Mouse (Mus musculus) left cerebral cortex, postnatal 14 days (tissue): ENCODE results near the gene Rbms3. TPM values are rescaled to one million over a fixed set of nuclear protein-coding genes. Genes with fewer than 3 reads are reported as not detected.

ENCODE experiments used
- DNase-seq, 2 experiments: peaks; one replicate each; pipeline ENCODE4 v3.0.0; 2021 to 2022; ENCODE audit warnings: low spot score in 2 of 2, mixed read lengths in 1 of 2
- intact Hi-C: fragments of 180-260 bp; cut with DNase I; formaldehyde crosslinking; loops from one replicate; pipeline ENCODE4 v1.15.1; 2025
- total RNA-seq, 2 experiments: library from RNA; stranded (reverse); gene quantifications; 2 replicates each; pipeline ENCODE4 v1.2.3; 2021

The Rbms3 gene
- total RNA-seq, 2 experiments from 2014 or later: 12.9 to 14.4 TPM

DNA sequence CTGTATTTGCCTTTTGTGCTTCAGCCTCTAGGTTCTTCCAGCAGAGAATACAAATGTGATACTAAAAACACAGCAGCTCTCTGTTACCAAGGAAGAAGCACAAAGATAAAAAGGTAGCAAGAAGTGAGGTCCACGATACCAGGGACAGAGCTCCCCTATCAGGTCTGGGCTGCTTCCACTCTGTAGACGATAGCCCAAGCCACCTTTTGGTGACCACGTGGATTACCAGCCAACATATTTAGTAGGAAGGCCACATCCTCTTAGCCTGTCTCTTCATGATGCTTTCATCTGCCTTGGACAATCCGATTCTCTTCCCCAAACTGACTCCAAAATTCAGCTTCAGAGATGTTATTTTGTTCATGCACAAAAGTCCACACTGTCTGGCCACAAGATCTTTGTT is 601.1 kb downstream of the Rbms3 start:
- intact Hi-C loops: no loop called here
- DNase-seq: no peak

DNA sequence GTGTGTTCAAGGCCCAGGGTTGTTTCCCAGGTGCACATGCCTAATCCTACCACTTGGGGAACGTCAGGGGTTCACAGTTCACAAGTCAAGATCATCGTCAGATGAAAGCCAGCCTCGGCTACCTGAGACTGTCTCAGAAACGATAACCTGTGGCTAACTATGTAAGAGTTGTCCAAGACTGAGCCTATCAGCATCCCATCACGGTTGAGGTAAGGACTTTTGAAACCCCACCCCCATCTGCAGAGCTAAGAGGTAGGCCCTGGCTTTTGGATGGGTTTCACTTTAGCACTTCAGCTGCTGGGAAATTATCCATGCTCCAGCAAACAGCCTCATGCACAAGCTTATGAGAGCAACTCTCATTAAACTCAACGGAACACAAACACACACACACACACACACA is 607.6 kb downstream of the Rbms3 start:
- intact Hi-C loops: no loop called here
- DNase-seq: no peak

DNA sequence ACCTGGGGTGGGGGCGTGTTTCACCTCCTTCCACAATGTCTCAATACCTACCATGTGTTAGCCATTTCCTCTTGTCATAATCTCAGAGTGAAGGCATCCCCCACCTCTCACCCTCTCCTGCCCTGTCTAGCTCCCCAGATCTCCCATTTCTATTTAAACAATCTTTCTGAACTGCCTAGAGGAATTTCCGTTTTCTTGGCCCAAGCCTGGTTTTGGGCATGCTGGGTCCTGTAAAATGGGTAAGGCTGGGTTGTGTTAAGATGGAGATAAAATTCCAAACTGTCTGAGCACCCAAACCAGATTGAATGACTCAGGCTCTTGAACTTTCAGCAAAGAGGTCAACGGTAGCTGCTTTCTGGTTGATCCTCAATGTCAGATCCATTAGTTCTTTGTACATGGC is 608.2 kb downstream of the Rbms3 start:
- DNase-seq: no peak
- intact Hi-C loops: no loop called here

DNA sequence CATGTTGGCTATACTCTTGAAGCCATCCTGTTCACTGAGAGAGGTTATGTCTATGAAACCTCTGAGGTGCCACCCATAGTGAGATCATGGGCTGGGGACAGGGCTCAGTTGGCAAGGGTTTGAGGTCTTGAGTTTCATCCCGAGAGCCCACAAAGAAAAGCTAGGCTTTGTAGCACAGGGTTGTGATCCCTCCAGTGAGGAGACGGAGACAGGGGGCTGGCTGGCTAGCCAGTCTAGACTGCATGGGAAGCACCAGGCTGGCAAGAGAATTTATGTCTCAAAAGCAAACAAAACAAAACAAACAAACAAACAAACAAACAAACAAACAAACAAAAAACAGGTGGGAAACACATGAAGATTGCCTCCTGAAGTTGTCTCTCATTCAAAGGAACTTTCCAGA is 609.5 kb downstream of the Rbms3 start:
- intact Hi-C loops: no loop called here

DNA sequence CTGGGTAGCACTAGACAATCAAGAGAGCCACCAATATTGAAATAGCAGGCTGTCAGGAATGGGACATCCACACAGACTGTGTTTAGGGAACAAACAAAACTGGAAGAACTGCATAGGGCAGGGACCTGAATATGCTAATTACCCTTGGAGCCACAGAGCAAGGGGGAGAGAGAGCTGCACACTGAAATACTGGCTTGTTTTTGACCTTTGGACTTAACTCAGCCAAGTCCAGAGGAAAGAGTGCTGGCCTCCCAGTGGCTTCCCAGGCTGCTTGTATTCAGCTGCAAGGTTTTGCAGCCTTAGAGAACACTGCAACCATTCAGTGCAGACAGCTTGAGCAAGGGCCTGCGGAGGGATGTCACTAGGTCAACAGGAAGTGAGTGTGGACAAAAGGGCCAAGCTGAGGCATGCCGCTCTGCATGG is 611.0 kb downstream of the Rbms3 start:
- no peak for DNase-seq
- intact Hi-C loops: no loop called here

More for the DNA sequence above, 609.5 kb downstream of the Rbms3 start:
- no peak for DNase-seq

DNA sequence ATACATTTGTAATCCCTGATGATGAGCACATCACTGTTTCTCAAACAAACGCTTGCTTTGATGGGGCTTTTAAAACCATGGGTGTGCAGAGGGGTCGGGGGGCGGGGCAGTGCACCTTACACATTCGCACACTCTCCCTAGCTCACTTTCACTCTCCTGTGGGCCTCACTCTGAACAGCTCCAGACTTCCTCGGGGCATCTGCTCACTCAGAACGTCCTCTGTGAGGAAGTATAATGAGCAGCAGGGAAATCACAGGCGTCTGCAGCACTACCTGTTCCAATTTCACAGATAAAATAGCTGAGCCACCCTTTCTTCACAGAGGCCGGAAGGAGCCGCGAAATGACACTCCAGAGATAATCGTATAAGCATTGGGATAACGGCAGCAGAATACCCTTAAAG is 611.4 kb downstream of the Rbms3 start:
- intact Hi-C loops: no loop called here
- DNase-seq: no peak

DNA sequence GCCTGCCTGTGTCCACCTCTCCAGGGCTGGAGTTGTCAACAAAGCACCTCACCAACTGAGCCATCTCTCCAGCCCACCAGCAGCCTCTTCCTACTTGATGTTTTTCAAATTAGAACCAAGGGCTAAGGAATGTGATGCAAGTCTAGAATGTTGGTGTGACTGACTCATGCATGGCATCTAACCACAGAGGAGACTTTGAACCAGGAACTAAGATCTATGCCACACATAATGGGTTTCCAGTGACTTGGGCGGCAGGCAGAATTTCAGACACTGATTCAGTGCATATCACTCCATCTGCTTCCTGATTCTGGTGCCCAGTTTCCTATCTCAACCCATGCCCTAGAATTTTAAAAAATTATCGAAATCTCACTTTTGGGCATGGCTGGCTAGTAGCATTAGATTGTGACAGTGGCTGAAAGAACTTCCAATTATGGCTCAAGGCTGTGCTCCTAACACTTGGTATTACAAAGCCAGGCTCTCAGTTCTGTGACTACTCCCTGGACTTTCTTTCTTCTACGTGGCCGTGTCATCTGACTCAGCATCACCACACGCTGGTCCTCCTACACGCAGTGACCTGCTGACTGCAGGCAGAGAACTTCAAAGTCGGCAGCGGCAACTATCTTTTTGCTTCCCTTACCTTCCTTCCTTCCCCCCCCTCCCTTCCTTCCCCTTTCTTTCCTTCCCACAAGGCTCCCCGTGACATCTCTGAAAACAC is 613.0 kb downstream of the Rbms3 start:
- DNase-seq: no peak
- intact Hi-C loops: no loop called here

DNA sequence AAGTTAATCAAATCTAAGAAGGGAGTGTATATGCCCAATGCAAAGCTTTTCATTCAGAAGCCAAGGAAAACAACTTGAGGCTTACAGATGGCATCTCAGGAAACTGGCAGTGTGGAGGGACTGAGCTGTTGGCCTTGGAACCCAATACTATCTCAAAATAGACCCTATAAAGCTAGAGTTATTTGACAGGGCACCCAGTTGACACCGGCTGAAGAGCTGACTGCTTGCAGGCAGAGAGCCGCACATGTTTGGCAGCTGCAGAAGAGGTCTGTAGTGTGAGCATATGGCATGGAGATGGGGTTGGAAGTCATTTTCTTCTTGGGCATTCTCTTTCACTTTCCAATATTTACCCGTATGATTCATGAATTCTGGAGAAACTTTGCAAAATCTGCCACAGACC is 616.3 kb downstream of the Rbms3 start:
- intact Hi-C loops: no loop called here
- no peak for DNase-seq

DNA sequence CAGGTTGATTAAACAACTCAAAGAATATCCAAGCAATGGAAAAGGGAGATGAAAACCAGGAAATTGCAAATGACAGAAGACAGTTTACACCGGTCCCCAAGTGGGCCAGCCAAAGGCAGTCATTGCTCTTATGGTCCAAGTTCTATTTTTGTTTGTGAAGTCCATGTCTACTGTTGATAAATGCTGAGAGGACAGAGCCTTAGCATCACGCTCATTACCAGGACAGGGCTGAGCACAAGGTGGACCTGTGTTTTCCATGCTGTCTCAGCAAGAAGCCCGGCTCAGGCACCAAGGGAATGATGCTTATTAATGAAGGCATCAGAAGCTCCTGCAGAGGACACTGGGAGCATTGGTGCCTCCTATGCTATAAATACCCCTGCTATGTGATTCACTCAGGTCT is 618.9 kb downstream of the Rbms3 start:
- no peak for DNase-seq
- intact Hi-C loops: no loop called here

DNA sequence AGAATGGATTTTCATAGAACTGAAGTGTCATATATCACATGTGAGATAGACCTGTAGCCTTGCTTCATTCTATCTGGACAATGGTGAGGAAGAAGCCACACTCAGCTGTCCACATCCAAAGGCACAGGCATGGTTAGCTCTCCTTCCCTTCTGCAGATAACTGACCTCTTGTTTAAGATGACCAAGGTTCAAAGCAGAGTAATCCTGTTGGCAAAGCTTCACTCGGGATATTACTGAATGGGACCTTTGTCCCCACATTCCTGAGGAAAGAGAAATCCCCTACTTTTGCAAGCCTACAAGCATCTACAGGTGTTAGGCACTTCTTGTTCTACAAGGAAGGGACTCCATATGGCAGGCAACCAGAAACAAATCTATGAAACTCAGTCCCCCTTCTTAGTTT is 621.5 kb downstream of the Rbms3 start:
- intact Hi-C loops: no loop called here
- no peak for DNase-seq

DNA sequence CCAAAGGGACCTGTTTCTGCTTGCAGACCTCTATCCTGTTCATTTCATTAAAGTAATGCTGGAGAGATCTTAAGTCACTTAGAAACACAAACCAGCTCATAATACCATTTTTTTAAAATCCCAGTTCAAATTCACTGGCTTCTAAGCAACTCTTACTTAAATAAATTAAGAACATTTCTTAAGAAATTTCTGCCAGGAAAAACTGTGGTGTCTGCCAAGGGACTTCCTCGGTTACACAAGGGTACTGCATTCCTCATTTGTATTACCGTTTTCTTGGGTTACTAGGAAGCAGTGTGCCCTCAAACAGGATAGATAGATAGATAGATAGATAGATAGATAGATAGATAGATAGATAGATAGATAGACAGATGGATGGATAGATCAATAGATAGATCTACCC is 627.6 kb downstream of the Rbms3 start:
- intact Hi-C loops: no loop called here
- no peak for DNase-seq

DNA sequence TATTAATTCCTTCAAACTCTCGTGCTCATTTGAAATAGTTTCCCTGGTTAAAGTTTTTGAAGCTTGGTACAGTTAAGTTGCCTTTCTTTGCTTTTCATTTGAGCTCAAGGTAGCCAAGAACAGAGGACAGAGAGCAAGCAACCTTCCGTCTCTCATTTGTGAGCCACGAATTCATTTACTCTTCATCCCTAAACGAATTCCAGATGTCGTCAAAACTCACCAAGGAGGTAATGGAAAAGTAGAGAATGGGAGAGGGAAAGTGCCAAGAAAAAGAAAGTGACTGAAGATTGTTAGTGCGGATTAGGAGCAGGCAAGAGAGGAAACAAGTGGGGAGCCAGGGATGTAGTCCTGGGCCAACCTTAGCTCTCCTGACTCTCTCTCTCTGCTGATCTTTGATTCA is 630.5 kb downstream of the Rbms3 start:
- no peak for DNase-seq
- intact Hi-C loops: no loop called here

DNA sequence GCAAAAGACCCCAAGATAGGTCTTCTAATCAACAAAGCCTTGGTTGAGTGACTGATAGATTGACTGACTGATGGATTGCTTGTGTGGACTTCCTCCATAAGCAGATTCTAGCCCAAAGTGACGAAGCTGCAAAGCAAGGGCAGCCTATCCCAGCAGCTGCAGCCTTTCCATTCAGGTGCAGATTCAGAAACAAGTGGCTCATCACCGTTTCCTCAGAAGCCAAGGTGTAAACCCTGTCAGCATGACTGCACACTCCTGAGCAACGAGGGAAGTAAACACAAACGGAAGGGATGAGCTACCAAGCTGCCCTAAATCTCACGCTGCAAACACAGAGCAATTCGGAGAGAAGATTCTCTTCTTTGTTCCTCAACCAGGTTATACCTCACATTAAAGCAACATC is 639.4 kb downstream of the Rbms3 start:
- no peak for DNase-seq
- intact Hi-C loops: no loop called here

DNA sequence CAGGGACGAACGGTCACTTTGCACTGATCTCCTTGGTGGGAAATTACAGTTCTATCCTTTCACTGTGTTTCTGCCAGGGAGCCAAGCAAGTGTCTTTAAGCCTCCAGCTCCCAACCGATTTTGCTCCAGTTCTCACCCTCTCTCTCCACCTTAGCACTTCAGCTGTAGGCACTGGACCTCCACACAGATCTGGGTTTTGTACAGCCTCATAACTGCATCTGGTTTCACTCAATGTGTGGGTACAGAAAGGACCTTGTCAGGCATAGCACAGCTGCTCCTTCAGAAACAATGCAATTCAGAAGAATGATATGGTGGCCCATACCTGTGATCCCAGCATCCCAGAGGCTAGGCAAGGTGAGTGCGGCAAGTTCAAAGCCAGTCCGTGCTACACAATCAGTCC is 648.9 kb downstream of the Rbms3 start:
- no peak for DNase-seq

DNA sequence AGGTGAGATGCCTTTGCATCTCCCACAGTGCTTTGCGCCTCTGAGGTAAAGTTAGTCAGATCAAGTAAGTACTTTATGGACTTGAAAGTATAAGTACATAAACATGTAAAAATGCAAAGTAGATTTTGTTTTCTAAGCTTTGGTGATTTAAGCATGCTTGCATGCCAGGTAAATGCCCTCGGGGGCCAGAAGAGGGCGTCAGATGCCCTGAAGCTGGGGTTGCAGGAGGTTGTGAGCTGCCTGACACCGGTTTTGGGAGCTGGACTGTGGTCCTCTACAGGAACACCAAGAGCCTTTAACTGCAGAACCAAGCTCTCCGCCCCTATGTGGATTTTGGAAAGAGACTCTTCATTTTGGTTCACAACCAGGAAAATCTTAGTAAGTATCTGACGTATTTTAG is 652.3 kb downstream of the Rbms3 start:
- DNase-seq: no peak
- intact Hi-C loops: no loop called here

More for the DNA sequence above, 648.9 kb downstream of the Rbms3 start:
- intact Hi-C loops: no loop called here

DNA sequence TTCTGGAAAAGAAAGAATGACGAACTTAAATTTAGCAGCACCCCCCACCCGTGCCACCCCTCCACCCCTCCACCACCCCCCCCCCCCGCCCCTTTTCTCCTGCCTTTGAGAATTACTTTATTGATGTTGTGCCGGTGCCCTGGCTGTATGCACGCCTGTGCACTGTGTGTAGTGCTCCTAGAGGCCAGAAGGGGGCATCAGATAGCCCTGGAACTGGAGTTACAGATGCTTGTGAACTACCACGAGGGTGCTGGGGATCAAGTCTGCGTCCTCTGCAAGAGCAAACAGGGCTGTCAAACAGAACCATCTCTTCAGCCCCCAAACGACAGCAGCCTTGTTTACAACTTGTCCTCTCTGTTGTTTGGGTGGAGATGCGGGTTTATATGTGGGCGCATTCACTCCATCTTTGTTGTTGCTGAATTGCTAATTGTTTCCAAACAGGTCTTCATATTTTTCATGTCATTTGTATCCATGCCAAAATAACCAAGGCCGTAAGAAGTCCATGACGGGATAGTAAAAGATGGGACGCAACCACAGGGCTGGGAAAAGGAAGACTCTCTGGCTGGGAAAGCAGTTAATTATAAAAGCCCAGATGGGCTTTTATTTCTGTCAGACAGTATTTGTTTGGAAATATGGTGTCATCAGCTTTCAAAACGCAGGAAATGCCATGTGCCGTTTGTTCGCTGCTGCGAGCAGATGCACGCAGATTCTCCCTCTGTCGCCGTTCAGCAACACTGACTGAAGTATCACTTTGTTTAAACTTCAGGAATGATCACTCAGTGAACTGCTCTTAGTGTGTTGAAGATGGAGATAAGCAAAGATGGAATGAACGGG is 652.9 kb downstream of the Rbms3 start:
- intact Hi-C loops: no loop called here
- peak; percentile 9 to 30 for DNase-seq

DNA sequence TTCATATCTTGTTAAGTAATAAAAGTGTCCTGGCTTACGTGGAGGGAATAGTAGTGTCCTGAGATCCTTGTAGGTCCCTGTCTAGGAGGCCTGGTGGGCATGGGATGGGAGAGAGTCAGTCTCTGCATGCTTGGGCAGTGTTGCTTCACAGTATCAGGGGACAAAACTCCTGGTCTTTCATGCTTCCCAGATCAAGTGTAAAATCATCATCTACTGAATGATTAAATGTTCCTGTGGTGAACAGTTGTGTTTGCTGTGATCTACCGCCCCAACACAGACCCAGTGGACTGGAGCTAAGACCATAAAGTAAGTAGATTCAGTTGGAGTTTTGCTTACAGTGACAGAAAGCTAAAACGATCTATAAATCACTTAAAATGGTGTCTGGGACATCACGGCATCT is 654.4 kb downstream of the Rbms3 start:
- no peak for DNase-seq
- intact Hi-C loops: no loop called here

DNA sequence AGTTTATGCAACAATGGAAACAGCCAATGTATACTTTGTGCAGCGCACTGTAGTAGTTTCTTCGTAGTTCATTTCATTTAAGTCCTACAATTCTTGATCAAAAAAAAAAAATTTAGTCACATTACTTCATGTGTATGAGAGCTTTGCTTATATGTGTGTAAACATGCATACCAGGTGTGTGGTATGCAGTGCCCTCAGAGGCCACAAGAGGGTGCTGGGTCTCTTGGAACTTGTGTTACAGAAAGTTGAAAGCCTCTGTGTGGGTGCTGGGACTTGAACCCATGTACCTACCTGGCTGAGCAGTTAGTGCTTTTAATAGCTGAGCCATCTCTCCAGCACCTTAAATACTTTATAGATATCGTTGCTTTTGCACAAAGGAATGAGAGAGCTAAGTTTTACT is 655.6 kb downstream of the Rbms3 start:
- DNase-seq: no peak
- intact Hi-C loops: no loop called here

DNA sequence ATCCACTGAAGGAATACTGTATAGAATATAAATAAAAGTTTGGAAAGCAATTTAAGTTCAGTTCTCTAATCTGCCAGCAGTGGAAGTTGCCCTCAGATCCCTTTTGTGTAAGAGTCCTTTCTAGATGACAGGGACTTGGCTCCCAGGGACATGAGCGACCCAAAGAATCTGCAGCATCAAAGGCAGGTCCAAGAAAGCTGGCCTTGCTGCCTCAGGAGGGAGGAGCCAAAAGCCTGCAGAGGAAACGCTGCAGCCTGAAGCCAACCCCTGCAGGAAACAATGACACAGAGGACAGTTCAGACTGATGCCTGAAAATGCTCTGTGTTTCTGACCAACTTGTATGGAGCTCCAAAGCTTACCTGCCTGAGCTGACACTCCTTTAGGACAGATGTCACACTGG is 656.1 kb downstream of the Rbms3 start:
- DNase-seq: no peak
- intact Hi-C loops: no loop called here

DNA sequence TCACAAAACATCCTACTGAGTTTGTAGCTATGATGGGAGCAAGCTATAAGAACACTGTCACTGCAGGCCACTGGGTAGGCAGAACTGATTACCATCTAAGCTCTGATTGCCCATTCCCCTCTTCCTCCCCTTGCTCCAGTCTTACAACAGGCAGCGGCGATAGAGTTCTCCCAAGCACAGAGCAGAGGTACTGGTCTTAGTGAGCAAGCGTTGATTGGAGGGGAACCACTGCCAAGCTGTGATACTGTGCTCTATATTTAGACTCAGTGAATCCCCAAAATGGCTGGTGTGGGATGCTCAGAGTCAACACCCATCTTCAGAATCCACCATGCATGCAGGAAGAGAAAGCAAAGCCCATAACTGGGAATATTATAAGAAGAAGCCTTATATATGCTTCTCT is 662.4 kb downstream of the Rbms3 start:
- DNase-seq: no peak
- intact Hi-C loops: no loop called here

DNA sequence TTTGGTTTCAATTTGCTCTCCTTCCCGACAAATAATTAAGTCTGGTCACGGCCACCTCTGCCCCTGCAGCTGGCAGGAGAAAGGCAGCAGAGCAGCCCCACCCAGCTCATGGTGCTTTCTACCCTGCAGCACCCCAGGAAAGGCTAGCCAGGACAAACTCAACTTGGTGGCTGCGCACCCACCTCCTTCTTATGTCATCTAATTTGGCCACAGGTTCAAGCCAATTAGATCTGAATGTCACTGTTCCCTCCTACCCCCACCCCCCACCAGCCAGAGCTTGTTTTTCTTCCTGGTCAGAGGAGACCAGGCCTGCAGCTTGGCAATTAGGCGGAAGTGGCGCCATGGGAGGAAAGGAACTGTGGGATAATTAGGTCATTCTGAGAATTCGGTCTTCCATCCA is 664.0 kb downstream of the Rbms3 start:
- peak in 1 of 2 experiments; percentile 13 for DNase-seq
- intact Hi-C loops: no loop called here
